Mouse (Mus musculus) thymus, adult 18-20 months (tissue): Measurements from ENCODE around the gene Far2.

ENCODE experiments used
- DNase-seq, 2 experiments: peaks; one replicate each; pipeline ENCODE4 v3.0.0; 2022; ENCODE audit warnings: mixed read lengths in 2 of 2

The Far2 gene

GRCm38 (mm10) chr6:148046881-148047649, at the start of gene Far2:
Gene Far2, plus strand, starts transcription at chr6:148047259.
- DNase-seq: no peak

GRCm38 (mm10) chr6:148000483-148000882, 46.6 kb upstream of the Far2 start:
- DNase-seq: no peak

GRCm38 (mm10) chr6:148001071-148001470, 46.0 kb upstream of the Far2 start:
- no peak for DNase-seq

GRCm38 (mm10) chr6:148006118-148006837, 40.8 kb upstream of the Far2 start:
- DNase-seq: no peak

- no peak for DNase-seq
These were observed 6.3 kb upstream of the Far2 start for GRCm38 (mm10) chr6:148040759-148041158.

- DNase-seq: no peak
These were observed 560 bp downstream of the Far2 start for GRCm38 (mm10) chr6:148047650-148047988.

- no peak for DNase-seq
These were observed 16.1 kb downstream of the Far2 start for GRCm38 (mm10) chr6:148063131-148063530.

- no peak for DNase-seq
These were observed 19.2 kb downstream of the Far2 start for GRCm38 (mm10) chr6:148066267-148066666.

GRCm38 (mm10) chr6:148068786-148069185, 21.7 kb downstream of the Far2 start:
- DNase-seq: no peak

GRCm38 (mm10) chr6:148073599-148073998, 26.5 kb downstream of the Far2 start:
- no peak for DNase-seq

GRCm38 (mm10) chr6:148074211-148074864, 27.3 kb downstream of the Far2 start:
- DNase-seq: no peak

- DNase-seq: no peak
These were observed 36.8 kb downstream of the Far2 start for GRCm38 (mm10) chr6:148083864-148084263.

GRCm38 (mm10) chr6:148084403-148084802, 37.3 kb downstream of the Far2 start:
- DNase-seq: no peak

GRCm38 (mm10) chr6:148097039-148097438, 50.0 kb downstream of the Far2 start:
- no peak for DNase-seq

GRCm38 (mm10) chr6:148101977-148102376, 54.9 kb downstream of the Far2 start:
- no peak for DNase-seq

GRCm38 (mm10) chr6:148102434-148102833, 55.4 kb downstream of the Far2 start:
- DNase-seq: no peak

GRCm38 (mm10) chr6:148104212-148104611, 57.2 kb downstream of the Far2 start:
- DNase-seq: no peak

- no peak for DNase-seq
These were observed 58.7 kb downstream of the Far2 start for GRCm38 (mm10) chr6:148105722-148106268.

- no peak for DNase-seq
These were observed 61.8 kb downstream of the Far2 start for GRCm38 (mm10) chr6:148108741-148109472.

GRCm38 (mm10) chr6:148110996-148111633, 64.1 kb downstream of the Far2 start:
- no peak for DNase-seq

GRCm38 (mm10) chr6:148116371-148116770, 69.3 kb downstream of the Far2 start:
- no peak for DNase-seq

- DNase-seq: no peak
These were observed 69.8 kb downstream of the Far2 start for GRCm38 (mm10) chr6:148116907-148117306.
